Mouse (Mus musculus) hindbrain, embryonic 11.5 days (tissue): Measurements from ENCODE around the gene Tspan12. TPM values are rescaled to one million over a fixed set of nuclear protein-coding genes. Genes with fewer than 3 reads are reported as not detected.

ENCODE experiments used
- ATAC-seq: fragments of 200-750 bp; cut with Nextera tagmentation; 2 replicates; pipeline ENCODE4 v1.8.0; 2017; ENCODE audit warnings: mild to moderate bottlenecking, moderate TSS enrichment, moderate library complexity; ENCODE audit not compliant: low FRiP score
- DNase-seq: peaks from one replicate; pipeline ENCODE4 v3.0.0-alpha.2; 2015; ENCODE audit warnings: low spot score
- H3K27ac ChIP-seq: fragments of 300-500 bp; sonication (generic); 2 replicates; pipeline ENCODE4 v1.5.1; 2014; ENCODE audit warnings: mild to moderate bottlenecking, low read depth, low read length
- H3K27me3 ChIP-seq: fragments of 300-500 bp; sonication (generic); 2 replicates; pipeline ENCODE4 v1.6.1; 2014; ENCODE audit warnings: mild to moderate bottlenecking, low read length, moderate library complexity, mixed read lengths; ENCODE audit not compliant: control insufficient read depth, insufficient read depth
- H3K36me3 ChIP-seq: fragments of 300-500 bp; sonication (generic); 2 replicates; pipeline ENCODE4 v1.6.1; 2014; ENCODE audit warnings: mild to moderate bottlenecking, low read length, moderate library complexity, mixed read lengths; ENCODE audit not compliant: control insufficient read depth, insufficient read depth
- H3K4me1 ChIP-seq: fragments of 300-500 bp; sonication (generic); replicated peaks from 2 replicates; pipeline ENCODE4 v1.6.1; 2014; ENCODE audit warnings: low read length, mixed read lengths; ENCODE audit not compliant: control insufficient read depth, insufficient read depth
- H3K4me2 ChIP-seq: fragments of 300-500 bp; sonication (generic); replicated peaks from 2 replicates; pipeline ENCODE4 v1.6.1; 2014; ENCODE audit warnings: mild to moderate bottlenecking, low read depth, low read length
- H3K4me3 ChIP-seq: fragments of 300-500 bp; sonication (generic); 2 replicates; pipeline ENCODE4 v1.5.1; 2014; ENCODE audit warnings: low read depth, low read length
- H3K9ac ChIP-seq: fragments of 300-500 bp; sonication (generic); 2 replicates; pipeline ENCODE4 v1.6.1; 2014; ENCODE audit warnings: low read depth, low read length
- H3K9me3 ChIP-seq: fragments of 300-500 bp; sonication (generic); 2 replicates; pipeline ENCODE4 v1.6.1; 2016; ENCODE audit warnings: low read length; ENCODE audit not compliant: control insufficient read depth
- WGBS: fragments of 180-500 bp; shearing (Covaris S2); extraction: QIAGEN DNeasy Blood & Tissue Kit; methylation state at CpG from one replicate; pipeline ENCODE4 v1.1.7; 2014; 5-methylcytosine and 5-hydroxymethylcytosine counted together
- polyA plus RNA-seq: library from polyadenylated mRNA; unstranded; fragments of >200 nt; fragmentation: Nextera tagmentation; extraction: Ambion mirVana; gene quantifications from 2 replicates; pipeline ENCODE4 v1.2.1, GENCODE M21; 2014

Tspan12 gene
- polyA plus RNA-seq, 1 experiment from 2014 or later = 64.0 TPM

DNA sequence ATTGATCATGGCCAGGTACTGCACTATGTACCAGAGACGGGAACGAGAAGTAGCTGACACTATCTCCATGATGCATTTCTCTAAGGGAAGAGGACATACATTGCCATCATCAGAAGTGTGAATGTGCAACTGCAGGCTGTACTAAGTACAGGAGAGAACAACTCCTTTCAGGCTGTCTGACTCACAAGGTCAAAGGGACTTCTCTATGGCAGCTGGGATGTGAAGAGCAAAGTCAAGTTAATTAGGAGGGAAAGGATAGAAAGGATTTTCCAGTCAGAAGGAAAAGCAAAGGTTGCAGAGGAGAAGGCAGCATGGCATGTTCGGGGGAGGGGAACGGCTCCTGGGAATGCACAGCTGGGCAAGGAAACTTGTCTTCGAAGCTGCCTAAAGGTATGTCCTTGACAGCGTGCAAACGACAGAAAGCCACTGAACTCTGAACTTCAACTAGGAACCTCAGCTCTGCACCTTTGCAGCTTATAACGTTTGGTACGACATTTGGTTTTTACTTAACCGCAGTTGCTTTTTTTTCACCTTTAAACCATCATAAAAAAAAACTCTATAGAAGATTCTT is 13.0 kb downstream of the Tspan12 start:
- no peaks in the 10 kb centered on the region for H3K9me3 ChIP-seq
- H3K27ac ChIP-seq = 0 out of 2 replicates have a peak overlapping the region, but pooled peaks have one; percentile 10
- DNase-seq = no peak
- no peak overlapping the region for H3K4me2 ChIP-seq
- no peaks in the 10 kb centered on the region for H3K27me3 ChIP-seq
- WGBS = 76% methylated on average over 10 of the region's 10 CpGs
- no peaks in the 10 kb centered on the region for H3K36me3 ChIP-seq
- H3K4me1 ChIP-seq = no peaks in the 10 kb centered on the region; the same call in 1 of the 2 replicates
- 0 out of 2 replicates have a peak, but pooled peaks have one; percentile 51 for ATAC-seq
- no peak overlapping the region for H3K4me3 ChIP-seq
- H3K9ac ChIP-seq = no peak overlapping the region

DNA sequence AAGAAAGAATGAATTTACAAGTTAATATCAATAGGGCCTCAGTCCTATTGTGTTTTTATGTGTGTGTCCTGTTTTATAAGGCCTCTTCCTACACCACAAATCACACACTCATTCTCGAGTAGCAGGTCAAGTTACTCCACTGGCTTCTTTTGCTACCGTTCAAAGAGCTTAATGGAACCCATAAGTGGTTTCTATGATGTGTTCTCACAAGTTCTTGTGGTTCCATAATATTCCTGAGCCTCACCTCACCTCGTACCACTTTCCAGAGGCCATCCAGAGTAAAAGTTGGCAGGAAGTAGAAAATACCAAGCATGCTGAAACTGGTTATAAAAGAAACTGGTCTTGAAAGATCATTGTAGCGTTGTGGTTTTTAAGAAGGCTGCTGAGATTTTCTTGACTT is 18.8 kb downstream of the Tspan12 start:
- WGBS = 94% methylated on average over 4 of the region's 4 CpGs
- Histone ChIP-seq H3K4me3 (no peak overlapping the region), H3K9ac (no peak overlapping the region), H3K4me2 (no peak overlapping the region), H3K9me3 (no peaks in the 10 kb centered on the region), H3K27me3 (no peaks in the 10 kb centered on the region), H3K36me3 (no peaks in the 10 kb centered on the region), H3K4me1 (no peaks in the 10 kb centered on the region), H3K27ac (no peak overlapping the region)
- DNase-seq = no peak
- ATAC-seq = no peak

DNA sequence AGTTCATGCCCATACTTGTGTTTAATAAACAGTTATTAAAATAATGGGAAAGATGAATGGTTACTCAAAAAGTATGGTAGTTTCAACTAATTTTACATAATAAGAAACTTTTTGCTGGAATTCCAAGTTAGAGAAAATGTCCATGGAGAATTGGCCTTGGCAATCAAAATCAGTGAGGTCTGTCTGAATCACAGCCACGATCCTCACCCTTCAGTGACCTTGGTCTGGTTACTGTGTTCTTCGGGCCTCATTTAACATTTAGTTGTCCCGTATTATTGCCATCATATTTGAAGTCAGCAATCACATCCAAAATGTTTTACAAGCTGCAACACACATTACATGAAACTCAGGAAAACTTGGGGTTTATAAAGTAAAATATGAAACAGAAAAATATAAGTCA is 20.4 kb downstream of the Tspan12 start:
- DNase-seq (no peak), ATAC-seq (no peak)
- WGBS = 84% methylated on average over 3 of the region's 3 CpGs
- Histone ChIP-seq H3K9me3 (no peaks in the 10 kb centered on the region), H3K36me3 (no peaks in the 10 kb centered on the region), H3K9ac (no peak overlapping the region), H3K4me2 (no peak overlapping the region), H3K27ac (no peak overlapping the region), H3K4me3 (no peak overlapping the region), H3K27me3 (no peaks in the 10 kb centered on the region), H3K4me1 (no peaks in the 10 kb centered on the region)

DNA sequence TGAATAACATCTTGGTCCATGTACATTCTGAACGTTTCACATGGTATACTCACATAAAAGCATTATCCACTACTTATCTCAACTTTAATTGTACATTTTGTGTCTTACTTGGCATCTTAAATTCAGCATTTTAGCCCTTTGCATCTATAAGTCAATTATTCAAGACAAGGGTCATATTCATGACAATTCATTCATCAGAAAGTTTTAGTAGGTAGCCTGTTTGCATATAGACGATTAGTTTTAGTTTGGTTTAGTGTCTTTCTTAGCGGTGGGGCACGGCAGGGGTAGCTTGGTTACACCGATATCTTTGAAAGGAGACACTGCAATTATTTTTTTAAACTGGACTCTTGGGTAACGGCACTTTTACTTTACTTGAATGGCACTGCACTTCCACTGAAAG is 21.4 kb downstream of the Tspan12 start:
- H3K9me3 ChIP-seq = no peaks in the 10 kb centered on the region
- no peak overlapping the region for H3K9ac ChIP-seq
- 83% methylated on average over 6 of the region's 6 CpGs for WGBS
- H3K4me1 ChIP-seq = no peaks in the 10 kb centered on the region
- no peak overlapping the region for H3K4me2 ChIP-seq
- DNase-seq (no peak), ATAC-seq (no peak)
- H3K36me3 ChIP-seq = no peaks in the 10 kb centered on the region
- H3K4me3 ChIP-seq = no peak overlapping the region
- no peak overlapping the region for H3K27ac ChIP-seq
- H3K27me3 ChIP-seq = no peaks in the 10 kb centered on the region

GRCm38 (mm10) chr6:21829930-21830329 is 22.4 kb downstream of the Tspan12 start:
- ATAC-seq = no peak
- 81% methylated on average over 7 of the region's 7 CpGs for WGBS

GRCm38 (mm10) chr6:21828437-21828836 is 23.9 kb downstream of the Tspan12 start:
- Histone ChIP-seq H3K4me3 (no peak overlapping the region), H3K9ac (no peak overlapping the region), H3K4me1 (no peaks in the 10 kb centered on the region), H3K27me3 (no peaks in the 10 kb centered on the region), H3K36me3 (no peaks in the 10 kb centered on the region), H3K27ac (no peak overlapping the region), H3K9me3 (no peaks in the 10 kb centered on the region), H3K4me2 (no peak overlapping the region)
- 84% methylated on average over 4 of the region's 4 CpGs for WGBS
- DNase-seq (no peak), ATAC-seq (no peak)

More at GRCm38 (mm10) chr6:21829930-21830329, 22.4 kb downstream of the Tspan12 start:
- no peaks in the 10 kb centered on the region for H3K9me3 ChIP-seq
- H3K4me1 ChIP-seq = no peaks in the 10 kb centered on the region
- no peak overlapping the region for H3K4me3 ChIP-seq
- no peak overlapping the region for H3K4me2 ChIP-seq
- H3K9ac ChIP-seq = no peak overlapping the region
- no peak overlapping the region for H3K27ac ChIP-seq
- no peaks in the 10 kb centered on the region for H3K36me3 ChIP-seq
- DNase-seq = no peak
- H3K27me3 ChIP-seq = no peaks in the 10 kb centered on the region

DNA sequence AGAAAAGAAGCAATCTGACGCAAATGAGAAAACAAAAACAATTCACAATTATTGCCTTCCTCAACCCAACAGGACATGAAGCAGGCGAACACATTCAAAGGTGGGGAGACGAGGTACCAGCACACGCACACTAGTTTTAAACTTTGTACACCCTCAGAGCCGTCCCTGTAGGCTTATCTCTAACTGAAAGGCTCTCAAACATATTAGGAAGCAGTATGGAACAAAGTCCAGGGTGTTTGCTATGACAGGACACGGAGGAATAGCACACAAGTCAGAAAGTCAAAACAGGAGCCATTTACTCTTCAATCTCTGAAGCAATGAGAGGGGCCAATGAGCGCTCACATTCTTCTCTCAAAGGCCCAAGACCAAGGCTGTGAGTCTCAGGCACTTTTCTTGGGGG is 24.3 kb downstream of the Tspan12 start:
- Histone ChIP-seq H3K27ac (no peak overlapping the region), H3K27me3 (no peaks in the 10 kb centered on the region), H3K9ac (no peak overlapping the region), H3K4me1 (no peaks in the 10 kb centered on the region), H3K4me3 (no peak overlapping the region), H3K9me3 (no peaks in the 10 kb centered on the region), H3K36me3 (no peaks in the 10 kb centered on the region), H3K4me2 (no peak overlapping the region)
- DNase-seq = no peak
- WGBS = 94% methylated on average over 7 of the region's 7 CpGs
- no peak for ATAC-seq

DNA sequence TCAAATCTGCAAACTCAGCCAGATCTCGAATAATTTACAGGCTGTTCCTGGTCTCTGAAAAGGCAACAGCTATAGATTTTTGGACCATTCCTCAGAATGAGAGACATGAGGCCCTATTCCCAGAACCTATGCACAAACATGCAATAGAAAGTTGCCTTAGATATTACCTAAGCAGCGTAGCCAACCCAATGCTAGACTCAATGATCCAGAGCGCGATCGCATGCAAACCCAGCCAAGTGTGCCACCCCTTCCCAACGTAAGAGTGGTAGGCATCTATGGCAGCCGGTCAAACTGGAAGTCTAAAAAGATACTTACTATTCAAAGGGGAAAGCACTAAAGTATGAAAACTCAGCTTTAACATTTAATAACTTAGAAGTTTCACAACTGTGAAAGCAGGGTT is 28.6 kb downstream of the Tspan12 start:
- DNase-seq (no peak), ATAC-seq (no peak)
- Histone ChIP-seq H3K9ac (no peak overlapping the region), H3K4me3 (no peak overlapping the region), H3K36me3 (no peaks in the 10 kb centered on the region), H3K9me3 (no peaks in the 10 kb centered on the region), H3K4me2 (no peak overlapping the region), H3K4me1 (no peaks in the 10 kb centered on the region), H3K27me3 (no peaks in the 10 kb centered on the region), H3K27ac (no peak overlapping the region)
- WGBS = 86% methylated on average over 7 of the region's 7 CpGs

- 74% methylated on average over 8 of the region's 8 CpGs for WGBS
- Histone ChIP-seq H3K27ac (no peak overlapping the region), H3K36me3 (no peaks in the 10 kb centered on the region), H3K4me3 (no peak overlapping the region), H3K27me3 (no peaks in the 10 kb centered on the region), H3K4me2 (no peak overlapping the region), H3K9me3 (no peaks in the 10 kb centered on the region), H3K9ac (no peak overlapping the region), H3K4me1 (no peaks in the 10 kb centered on the region)
- DNase-seq (no peak), ATAC-seq (no peak)
Measured at GRCm38 (mm10) chr6:21823281-21823680, 29.0 kb downstream of the Tspan12 start.
